Mouse (Mus musculus) lung, adult 2 months (tissue): ENCODE results near the gene Nr4a3.

Source experiments
- CTCF ChIP-seq: fragments of 200-500 bp; IDR thresholded peaks from 2 replicates; pipeline ENCODE4 v1.5.1; 2011; ENCODE audit warnings: mild to moderate bottlenecking, low read length, control low read depth; ENCODE audit not compliant: insufficient read depth
- POLR2A ChIP-seq: fragments of 200-500 bp; IDR thresholded peaks from 2 replicates; pipeline ENCODE4 v1.6.1; 2011; ENCODE audit warnings: low read depth, mild to moderate bottlenecking, control low read depth, low read length, borderline replicate concordance; ENCODE audit errors: extremely low read depth

GRCm38 (mm10) chr4:48073325-48073724 lies 28.4 kb downstream of the Nr4a3 start:
- TF ChIP-seq CTCF (no peak), POLR2A (no peak)
